7 mouse cellular contexts compared by ENCODE assay signal in the genomic region with DNA sequence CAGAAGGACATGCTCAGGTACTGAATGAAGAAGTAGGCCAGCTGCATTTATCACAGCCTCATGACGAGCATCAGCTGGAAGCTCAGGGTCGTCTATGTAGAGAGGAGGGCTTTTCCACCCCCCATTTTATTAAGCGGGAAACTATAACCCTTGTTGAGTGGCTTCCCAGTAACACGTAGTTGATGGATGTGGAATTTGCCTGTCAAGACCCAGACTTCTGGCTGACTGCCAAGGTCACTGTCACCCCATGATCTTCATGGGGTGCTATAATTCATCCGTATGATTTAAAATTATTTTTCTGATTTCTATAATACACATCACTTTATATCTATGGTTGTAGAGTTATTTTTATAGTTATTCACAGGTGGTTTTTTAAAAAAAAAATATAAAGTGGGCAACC.
"Had no signal": no experiment of that assay in that cellular context is flagged by ENCODE, and none has a peak within 500 bp of the region (broad histone marks: within the 10 kb centered on the region; RNA-seq: fewer than 3 reads in every experiment).

No protein-coding gene starts in this region.

- DNase-seq: kidney, adult 9 months; liver; liver, embryonic 13.5 days; liver, postnatal 0 days; lung, postnatal 36 days; right cerebral cortex, postnatal 4 days; thymus, postnatal 14 days had no signal
